Mouse (Mus musculus) heart, embryonic 15.5 days (tissue): ENCODE data around the gene Plppr2. TPM values are rescaled to one million over a fixed set of nuclear protein-coding genes. Genes with fewer than 3 reads are reported as not detected.
A peak's percentile ranks its signal among the peaks of the same experiment; 100 is the strongest.

Experiments
- ATAC-seq: fragments of 200-750 bp; cut with Nextera tagmentation; replicated peaks from 2 replicates; pipeline ENCODE4 v1.8.0; 2017; ENCODE audit warnings: low read depth, moderate TSS enrichment; ENCODE audit not compliant: insufficient number of reproducible peaks, insufficient read depth, low FRiP score
- H3K27ac ChIP-seq: fragments of 300-500 bp; sonication (generic); 2 replicates; pipeline ENCODE4 v1.5.1; 2015; ENCODE audit warnings: mild to moderate bottlenecking, inconsistent platforms
- H3K27me3 ChIP-seq: fragments of 300-500 bp; sonication (generic); 2 replicates; pipeline ENCODE4 v1.6.1; 2015; ENCODE audit warnings: inconsistent platforms
- H3K36me3 ChIP-seq: fragments of 300-500 bp; sonication (generic); 2 replicates; pipeline ENCODE4 v1.6.1; 2015; ENCODE audit warnings: mild to moderate bottlenecking, inconsistent platforms
- H3K4me1 ChIP-seq: fragments of 300-500 bp; sonication (generic); replicated peaks from 2 replicates; pipeline ENCODE4 v1.6.1; 2015; ENCODE audit warnings: inconsistent platforms
- H3K4me2 ChIP-seq: fragments of 300-500 bp; sonication (generic); 2 replicates; pipeline ENCODE4 v1.6.1; 2015; ENCODE audit warnings: inconsistent platforms, mild to moderate bottlenecking, moderate library complexity
- H3K4me3 ChIP-seq: fragments of 300-500 bp; sonication (generic); 2 replicates; pipeline ENCODE4 v1.5.1; 2015; ENCODE audit warnings: mild to moderate bottlenecking, inconsistent platforms
- H3K9ac ChIP-seq: fragments of 300-500 bp; sonication (generic); 2 replicates; pipeline ENCODE4 v1.6.1; 2015; ENCODE audit warnings: mild to moderate bottlenecking, inconsistent platforms
- H3K9me3 ChIP-seq: fragments of 300-500 bp; sonication (generic); replicated peaks from 2 replicates; pipeline ENCODE4 v1.6.1; 2016; ENCODE audit warnings: inconsistent platforms
- whole genome bisulfite sequencing: fragments of 180-500 bp; shearing (Covaris S2); methylation state at CpG from one replicate; pipeline ENCODE4 v1.1.7; 2015; ENCODE audit warnings: mixed read lengths; 5-methylcytosine and 5-hydroxymethylcytosine counted together
- polyA plus RNA-seq: library from polyadenylated mRNA; unstranded; fragments of >200 nt; fragmentation: Nextera tagmentation; extraction: Ambion mirVana; gene quantifications from 2 replicates; pipeline ENCODE4 v1.2.1, GENCODE M21; 2015

Gene Plppr2
- polyA plus RNA-seq, 1 experiment from 2014 or later: 3.2 TPM

DNA sequence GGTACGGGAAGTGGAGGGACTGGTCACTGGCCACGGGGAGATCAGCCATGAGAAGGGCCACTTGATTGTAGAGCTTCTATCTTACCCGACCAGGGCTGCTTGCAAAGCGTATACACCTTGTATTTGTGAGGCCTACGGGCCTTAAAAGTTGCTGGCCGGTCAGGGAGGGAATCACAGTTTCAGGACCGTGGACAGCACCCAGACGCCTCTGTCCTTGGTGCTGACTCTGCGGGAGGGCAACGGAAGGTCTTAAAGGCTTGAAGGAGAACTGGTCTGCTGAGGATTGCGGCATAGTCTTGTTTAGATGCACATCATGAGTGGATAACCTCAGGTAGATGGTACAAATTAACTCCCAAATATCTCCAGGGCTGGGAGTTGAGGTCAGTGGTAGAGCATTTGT lies 13.5 kb downstream of the Plppr2 start:
- H3K27me3 ChIP-seq: peaks cover 36% of the 10 kb centered on the region
- ATAC-seq: no peak
- no peak overlapping the region for H3K9ac ChIP-seq
- no peak overlapping the region for H3K4me3 ChIP-seq
- no peaks in the 10 kb centered on the region for H3K9me3 ChIP-seq
- H3K36me3 ChIP-seq: no peaks in the 10 kb centered on the region
- H3K4me1 ChIP-seq: peaks cover 3% of the 10 kb centered on the region
- no peak overlapping the region for H3K27ac ChIP-seq
- WGBS: 16% methylated on average over 11 of the region's 11 CpGs
- no peak overlapping the region for H3K4me2 ChIP-seq

DNA sequence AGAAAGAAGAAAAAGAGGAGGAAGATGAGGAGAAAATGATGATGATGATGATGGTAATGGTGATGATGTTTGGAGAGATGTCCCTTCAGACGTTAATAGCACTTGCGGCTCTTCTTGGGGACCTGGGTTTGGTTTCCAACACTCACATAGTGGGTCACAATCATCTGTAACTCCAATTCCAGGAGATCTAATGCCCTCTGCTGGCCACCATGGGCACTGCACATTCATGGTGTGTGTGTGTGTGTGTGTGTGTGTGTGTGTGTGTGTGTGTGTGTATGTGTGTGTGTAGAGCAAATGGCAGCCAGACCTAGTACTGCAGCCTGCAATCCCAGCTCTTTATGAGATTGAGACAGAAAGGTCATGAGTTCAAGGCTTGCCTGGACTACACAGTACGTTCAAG lies 15.1 kb downstream of the Plppr2 start:
- ATAC-seq: no peak
- H3K4me2 ChIP-seq: no peak overlapping the region
- H3K4me3 ChIP-seq: no peak overlapping the region
- H3K9ac ChIP-seq: no peak overlapping the region
- 69% methylated on average over 3 of the region's 3 CpGs for WGBS
- H3K27me3 ChIP-seq: peaks cover 25% of the 10 kb centered on the region
- no peaks in the 10 kb centered on the region for H3K36me3 ChIP-seq
- H3K27ac ChIP-seq: no peak overlapping the region
- H3K4me1 ChIP-seq: peaks cover 9% of the 10 kb centered on the region
- no peaks in the 10 kb centered on the region for H3K9me3 ChIP-seq

DNA sequence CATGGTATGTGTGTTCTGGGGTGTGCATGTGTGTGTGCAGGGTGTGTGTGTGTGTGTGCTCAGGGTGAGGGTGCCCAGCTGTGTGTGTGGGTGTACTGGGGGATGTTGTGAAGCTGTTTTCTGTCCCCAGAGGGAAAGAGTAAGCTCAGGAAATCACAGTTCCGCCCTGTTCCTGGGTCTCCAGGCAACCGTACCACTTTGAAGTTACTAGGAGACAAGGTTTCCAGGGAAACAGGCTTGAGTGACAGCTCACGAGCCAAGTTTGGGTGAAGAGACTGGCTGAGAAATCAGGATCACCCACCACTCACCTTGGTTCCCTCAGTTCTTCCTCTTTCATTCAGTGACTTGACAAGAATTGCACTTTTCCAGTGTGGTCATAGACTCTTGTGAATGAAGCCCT lies 16.8 kb downstream of the Plppr2 start:
- no peak for ATAC-seq
- Histone ChIP-seq H3K4me2 (no peak overlapping the region), H3K9ac (no peak overlapping the region), H3K4me3 (no peak overlapping the region), H3K9me3 (no peaks in the 10 kb centered on the region), H3K36me3 (no peaks in the 10 kb centered on the region), H3K27ac (no peak overlapping the region), H3K27me3 (peaks cover 10% of the 10 kb centered on the region; the same call in 1 of the 2 replicates), H3K4me1 (peaks cover 9% of the 10 kb centered on the region)
- 12% methylated on average over 3 of the region's 3 CpGs for WGBS

DNA sequence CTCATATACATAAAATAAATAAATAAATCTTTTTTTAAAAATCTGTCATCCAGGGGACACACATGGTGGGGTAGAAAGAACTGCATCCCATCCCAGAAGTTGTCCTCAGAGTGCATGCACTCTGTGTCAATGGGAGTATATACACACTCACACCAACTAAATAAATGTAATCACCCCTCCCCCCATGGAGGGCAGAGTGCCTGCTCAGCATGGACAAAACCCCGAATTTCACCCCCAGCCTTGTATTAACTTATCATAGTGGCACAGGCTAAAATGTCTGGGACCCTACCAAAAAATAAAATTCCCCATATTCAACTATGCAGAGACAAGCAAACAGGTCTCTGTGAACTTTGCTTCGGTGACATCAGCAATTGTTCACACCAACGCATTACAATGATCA lies 17.8 kb downstream of the Plppr2 start:
- no peak for ATAC-seq
- Histone ChIP-seq H3K9me3 (no peaks in the 10 kb centered on the region), H3K4me2 (peak overlapping the region; percentile 65), H3K9ac (no peak overlapping the region), H3K27ac (no peak overlapping the region), H3K4me1 (peaks cover 9% of the 10 kb centered on the region), H3K36me3 (no peaks in the 10 kb centered on the region), H3K4me3 (no peak overlapping the region), H3K27me3 (peaks cover 2% of the 10 kb centered on the region; the same call in 1 of the 2 replicates)
- 78% methylated on average over 3 of the region's 3 CpGs for WGBS

DNA sequence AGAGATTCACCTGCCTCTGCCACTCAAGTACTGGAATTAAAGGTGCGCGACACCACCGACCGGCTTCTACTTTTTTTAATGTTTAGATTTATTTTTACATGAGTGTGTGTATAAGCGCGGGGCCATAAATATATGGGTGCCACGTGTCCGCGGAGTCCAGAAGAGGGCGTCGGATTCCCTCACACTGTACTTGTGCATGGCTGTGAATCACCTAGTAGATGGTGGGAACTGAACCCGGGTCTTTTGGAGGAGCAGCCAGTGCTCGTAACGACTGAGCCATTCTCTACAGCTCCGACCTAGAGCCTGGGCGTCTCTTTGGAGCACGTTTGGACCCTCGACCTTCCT lies 18.4 kb downstream of the Plppr2 start:
- peak overlapping the region; percentile 83 for H3K4me3 ChIP-seq
- H3K27me3 ChIP-seq: peaks cover 1% of the 10 kb centered on the region
- peak overlapping the region; percentile 65 for H3K4me2 ChIP-seq
- H3K36me3 ChIP-seq: no peaks in the 10 kb centered on the region
- peak overlapping the region; percentile 96 for H3K27ac ChIP-seq
- H3K4me1 ChIP-seq: peaks cover 9% of the 10 kb centered on the region
- peak overlapping the region; percentile 22; the same call in 1 of the 2 replicates for H3K9ac ChIP-seq
- 2% methylated on average over 18 of the region's 18 CpGs for WGBS
- peak; percentile 54 for ATAC-seq
- H3K9me3 ChIP-seq: no peaks in the 10 kb centered on the region

DNA sequence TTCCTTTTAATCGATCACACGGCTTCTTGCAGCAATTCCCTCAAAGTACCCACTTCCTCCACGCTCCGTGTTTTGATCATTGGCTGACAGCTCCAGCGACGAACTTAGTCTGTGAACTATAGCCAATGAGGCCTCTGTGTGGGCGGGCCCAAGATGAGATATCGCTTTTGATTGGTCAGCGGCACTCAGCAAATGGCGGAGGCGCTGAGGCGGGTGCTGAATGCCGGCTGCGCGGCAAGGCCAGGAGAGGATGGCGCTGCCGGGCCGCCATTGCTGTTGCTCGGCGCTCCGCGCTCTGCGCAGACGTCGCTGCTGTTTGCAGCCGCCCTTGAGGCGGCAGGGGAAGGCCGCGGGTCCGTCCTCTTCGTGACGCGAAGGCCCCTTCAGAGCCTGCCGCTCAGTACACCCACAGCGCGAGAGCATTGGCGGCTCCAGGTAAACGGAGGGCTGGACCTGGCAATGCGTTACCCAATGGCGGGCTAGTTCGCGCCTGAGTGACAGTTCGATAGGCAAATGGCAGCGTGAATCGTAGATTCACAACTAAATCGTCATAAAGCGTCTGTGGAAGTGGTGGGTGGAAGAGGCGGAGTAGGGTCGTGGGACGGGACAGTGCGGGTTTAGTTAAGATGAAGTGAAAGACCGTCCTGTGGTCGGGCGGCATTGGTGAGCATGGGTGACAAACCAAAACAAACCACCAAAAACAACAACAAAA lies 18.9 kb downstream of the Plppr2 start, which contains the start of gene Swsap1:
Gene Swsap1, plus strand, starts transcription at position 186 of the 712 bp plus-strand sequence.
- ATAC-seq: peak; percentile 97
- Histone ChIP-seq H3K4me2 (peak within 1 kb of the TSS; percentile 65), H3K4me1 (peaks cover 11% of the 10 kb centered on the region), H3K27ac (peak within 1 kb of the TSS; percentile 96), H3K9me3 (no peaks in the 10 kb centered on the region), H3K36me3 (no peaks in the 10 kb centered on the region), H3K9ac (peak within 1 kb of the TSS; percentile 89), H3K27me3 (peaks cover 6% of the 10 kb centered on the region), H3K4me3 (peak within 1 kb of the TSS; percentile 83)
- WGBS: under 1% methylated on average over 54 of the region's 54 CpGs

DNA sequence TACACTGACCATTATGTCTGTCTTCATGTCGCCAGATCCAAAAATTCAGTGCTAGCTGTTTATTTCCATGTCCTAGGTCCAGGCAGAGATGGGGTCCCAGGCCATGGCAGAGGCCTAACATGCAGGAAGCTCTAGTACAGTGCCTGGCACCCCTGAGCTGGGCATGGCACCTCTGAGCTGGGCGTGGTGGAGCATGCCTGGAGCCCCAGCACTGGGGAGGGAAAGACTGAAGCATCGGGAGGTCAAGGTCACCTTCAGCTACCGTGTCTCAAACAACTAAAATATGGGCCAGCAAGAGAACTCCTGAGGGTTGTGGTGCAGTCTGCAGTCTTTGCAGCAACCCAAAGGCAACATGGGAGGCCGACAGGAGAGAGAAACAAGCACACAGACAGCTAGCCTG lies 21.5 kb downstream of the Plppr2 start:
- no peak overlapping the region for H3K9ac ChIP-seq
- no peaks in the 10 kb centered on the region for H3K9me3 ChIP-seq
- no peak overlapping the region for H3K27ac ChIP-seq
- no peaks in the 10 kb centered on the region for H3K36me3 ChIP-seq
- H3K4me2 ChIP-seq: no peak overlapping the region
- H3K4me3 ChIP-seq: no peak overlapping the region
- 57% methylated on average over 5 of the region's 5 CpGs for WGBS
- peaks cover 38% of the 10 kb centered on the region for H3K4me1 ChIP-seq
- peaks cover 31% of the 10 kb centered on the region for H3K27me3 ChIP-seq
- no peak for ATAC-seq

DNA sequence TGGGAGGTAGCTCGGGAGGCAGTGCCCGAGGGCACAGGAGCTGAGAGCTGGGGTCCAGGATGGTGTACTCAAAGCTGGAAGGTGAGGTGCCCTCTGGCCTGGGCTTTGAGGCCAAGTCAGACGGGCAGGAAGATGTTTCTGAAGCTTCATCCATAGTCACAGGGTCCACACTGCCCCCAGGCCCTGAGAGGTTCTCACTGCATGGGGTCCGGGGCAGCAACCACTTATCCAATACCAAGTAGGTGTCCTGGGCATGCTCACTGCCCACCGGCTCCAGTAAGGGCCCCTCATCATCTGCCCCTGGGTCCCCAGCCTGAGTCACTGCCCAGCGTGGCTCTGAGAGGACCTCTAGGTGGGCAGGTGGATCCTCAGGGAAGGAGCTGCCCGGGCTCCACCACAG lies 22.4 kb downstream of the Plppr2 start:
- ATAC-seq: no peak
- H3K4me2 ChIP-seq: no peak overlapping the region
- H3K4me3 ChIP-seq: no peak overlapping the region
- H3K9me3 ChIP-seq: no peaks in the 10 kb centered on the region
- peaks cover 32% of the 10 kb centered on the region for H3K27me3 ChIP-seq
- no peaks in the 10 kb centered on the region for H3K36me3 ChIP-seq
- H3K27ac ChIP-seq: no peak overlapping the region
- H3K9ac ChIP-seq: no peak overlapping the region
- peaks cover 42% of the 10 kb centered on the region for H3K4me1 ChIP-seq
- 89% methylated on average over 7 of the region's 7 CpGs for WGBS

DNA sequence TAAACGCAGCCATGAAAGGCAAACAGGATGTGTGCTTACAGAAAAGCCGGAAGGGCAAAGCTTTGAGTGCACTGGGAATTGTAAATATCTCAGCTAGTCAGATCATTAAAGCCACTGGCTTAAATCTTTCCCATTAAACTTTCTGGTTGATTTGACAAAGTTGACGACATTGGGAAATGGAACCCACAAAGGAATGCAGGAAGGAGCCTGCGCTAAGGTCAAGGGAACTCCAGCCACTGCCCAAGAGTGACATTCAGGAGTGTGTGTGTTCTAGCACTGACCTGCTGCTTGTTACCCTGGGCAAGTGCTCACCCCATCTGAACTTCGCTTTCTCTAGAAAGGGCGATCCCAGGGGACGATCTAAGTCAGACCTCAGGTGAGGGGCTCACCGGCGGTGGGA lies 23.3 kb downstream of the Plppr2 start:
- WGBS: 60% methylated on average over 9 of the region's 9 CpGs
- Histone ChIP-seq H3K4me2 (no peak overlapping the region), H3K9ac (no peak overlapping the region), H3K4me1 (peaks cover 42% of the 10 kb centered on the region), H3K27ac (no peak overlapping the region), H3K4me3 (no peak overlapping the region), H3K27me3 (peaks cover 32% of the 10 kb centered on the region), H3K9me3 (no peaks in the 10 kb centered on the region), H3K36me3 (no peaks in the 10 kb centered on the region)
- ATAC-seq: no peak

DNA sequence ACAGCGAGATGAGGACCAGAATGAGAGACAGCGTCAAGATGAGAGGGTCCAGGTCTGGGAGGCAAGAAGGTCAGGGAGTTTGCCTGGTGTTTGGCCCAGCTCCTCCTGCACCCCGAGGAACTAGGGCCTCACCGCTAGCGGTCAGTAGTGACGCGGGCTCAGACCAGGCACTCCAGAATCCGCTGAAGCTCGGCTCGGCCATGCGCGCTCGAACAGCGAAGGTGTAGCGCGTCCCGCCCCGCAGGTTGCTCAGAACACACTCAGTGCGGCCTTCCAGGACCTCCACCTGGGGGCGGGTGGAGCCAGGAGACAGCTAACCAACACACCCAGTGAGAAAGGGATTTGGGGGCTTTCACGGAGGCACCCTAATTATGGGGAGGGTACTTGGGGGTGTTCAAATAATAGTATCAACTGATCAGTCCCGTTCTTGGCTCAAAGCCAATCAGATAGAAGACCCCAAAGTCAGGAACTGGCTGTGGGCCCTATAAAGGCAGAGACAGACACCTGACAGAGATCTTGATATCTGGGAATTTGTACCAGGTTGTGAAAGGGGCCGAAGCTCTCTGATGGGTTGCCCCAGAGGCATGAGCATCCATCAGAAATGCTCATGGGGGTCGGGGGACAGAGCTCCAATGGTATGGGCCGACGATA lies 23.9 kb downstream of the Plppr2 start:
- Histone ChIP-seq H3K4me2 (peak overlapping the region; percentile 98; the same call in 1 of the 2 replicates), H3K4me3 (peak overlapping the region; percentile 59; the same call in 1 of the 2 replicates), H3K9ac (0 out of 2 replicates have a peak overlapping the region, but pooled peaks have one; percentile 0)

DNA sequence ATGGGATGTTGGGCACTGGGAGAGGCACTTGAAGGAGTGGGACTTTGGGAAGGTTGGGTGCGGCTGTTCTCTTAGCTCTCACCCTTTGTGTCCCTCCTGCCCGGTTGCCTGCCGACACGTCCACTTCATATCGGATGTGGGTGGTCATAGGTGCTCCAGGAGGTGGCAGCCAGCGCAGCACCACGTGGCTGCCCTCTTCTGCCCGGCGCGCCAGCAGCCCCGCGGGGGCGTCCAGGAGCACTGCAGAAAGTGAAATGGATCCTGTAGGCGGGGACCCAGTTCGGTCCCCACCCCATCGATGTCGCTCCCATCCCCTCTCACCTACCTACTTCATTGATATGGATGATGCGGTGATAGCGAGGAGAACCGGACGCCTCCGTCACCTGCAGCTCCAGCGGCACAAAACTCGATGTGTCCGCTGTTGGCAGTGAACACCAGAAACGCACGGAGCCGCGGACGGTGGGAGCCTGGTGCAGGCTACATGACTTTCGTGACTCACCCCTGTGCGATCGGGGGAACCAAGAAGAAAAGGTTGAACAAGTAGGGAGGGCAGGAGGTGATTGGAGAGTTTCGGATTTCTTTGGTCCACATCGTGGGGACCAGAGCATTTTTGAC lies 24.6 kb downstream of the Plppr2 start:
- Histone ChIP-seq H3K27me3 (peaks cover 32% of the 10 kb centered on the region), H3K9ac (peak overlapping the region; percentile 55; the same call in 1 of the 2 replicates)

More for the DNA sequence above, 23.9 kb downstream of the Plppr2 start:
- no peaks in the 10 kb centered on the region for H3K36me3 ChIP-seq
- H3K4me1 ChIP-seq: peaks cover 42% of the 10 kb centered on the region
- peaks cover 32% of the 10 kb centered on the region for H3K27me3 ChIP-seq
- 14% methylated on average over 26 of the region's 26 CpGs for WGBS
- no peak overlapping the region for H3K27ac ChIP-seq
- H3K9me3 ChIP-seq: no peaks in the 10 kb centered on the region
- ATAC-seq: no peak

More for the DNA sequence above, 24.6 kb downstream of the Plppr2 start:
- no peak for ATAC-seq
- H3K4me2 ChIP-seq: peak overlapping the region; percentile 98
- H3K9me3 ChIP-seq: no peaks in the 10 kb centered on the region
- H3K4me3 ChIP-seq: peak overlapping the region; percentile 59
- no peaks in the 10 kb centered on the region for H3K36me3 ChIP-seq
- peaks cover 39% of the 10 kb centered on the region for H3K4me1 ChIP-seq
- H3K27ac ChIP-seq: no peak overlapping the region
- WGBS: 2% methylated on average over 35 of the region's 35 CpGs
